Mouse (Mus musculus) heart, postnatal 0 days (tissue): ENCODE data around the gene Bag1.

Experiments used
- CTCF ChIP-seq: IDR thresholded peaks from 2 replicates; pipeline ENCODE4 v1.5.1; 2016; ENCODE audit warnings: antibody characterized with exemption, control low read depth, low read depth
- EP300 ChIP-seq: IDR thresholded peaks from 2 replicates; pipeline ENCODE4 v1.6.1; 2016; ENCODE audit warnings: antibody characterized with exemption, low read depth

DNA sequence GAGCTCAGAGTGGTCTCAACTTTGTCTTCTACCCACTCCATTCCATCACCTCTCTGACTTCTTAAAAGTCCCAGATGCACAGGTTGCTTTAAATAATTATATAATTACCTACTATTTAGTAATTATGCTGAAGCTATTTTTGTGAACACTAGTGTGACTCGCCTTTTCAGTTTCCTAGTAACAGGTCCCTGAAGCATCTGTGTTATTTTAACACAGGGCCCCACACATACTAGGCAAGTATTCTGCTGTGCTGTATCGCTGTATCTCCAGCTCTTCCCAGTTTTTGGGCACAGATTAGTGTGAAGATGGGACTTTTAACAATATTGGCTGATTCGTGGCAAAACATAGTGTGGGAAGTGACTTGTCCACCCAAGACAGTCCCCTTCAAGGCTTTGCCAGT lies 15.4 kb upstream of the Bag1 start:
- TF ChIP-seq CTCF (no peak), EP300 (no peak)
